Mouse (Mus musculus) ES-Bruce4 (cell line): Measurements from ENCODE around the gene Banf1.

ENCODE experiments used
- CTCF ChIP-seq: IDR thresholded peaks from one replicate; pipeline ENCODE4 v1.8.1; 2011; ENCODE audit warnings: low read depth, low read length
- EP300 ChIP-seq: IDR thresholded peaks from 2 replicates; pipeline ENCODE4 v1.6.1; 2011; ENCODE audit warnings: low read depth, low read length; ENCODE audit not compliant: insufficient read depth
- POLR2A ChIP-seq: IDR thresholded peaks from one replicate; pipeline ENCODE4 v1.8.1; 2011; ENCODE audit warnings: low read length; ENCODE audit not compliant: insufficient read depth

DNA sequence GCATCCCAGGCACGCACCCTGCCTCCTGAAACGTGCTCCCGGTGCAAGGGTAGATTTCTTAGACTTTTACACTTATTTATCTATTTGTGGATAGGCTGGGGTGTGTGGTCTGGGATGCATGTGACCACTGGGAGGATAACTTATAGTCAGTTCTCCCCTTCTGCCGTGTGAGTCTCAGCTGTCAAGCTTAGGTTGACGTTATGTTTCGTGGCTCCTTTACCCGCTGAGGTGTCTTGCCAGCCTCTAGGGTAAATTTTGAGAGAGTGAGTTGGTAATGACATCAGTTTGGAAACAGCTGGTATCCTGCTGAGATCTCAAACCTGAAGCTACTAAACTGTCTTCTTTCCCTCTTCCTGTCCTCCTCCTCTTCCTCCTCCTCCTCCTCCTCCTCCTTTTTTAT, 39.0 kb upstream of the Banf1 start:
- TF ChIP-seq CTCF (no peak), POLR2A (no peak), EP300 (no peak)
